Mouse (Mus musculus) kidney, embryonic 14.5 days (tissue): ENCODE measurements around the gene Rita1. TPM values are rescaled to one million over a fixed set of nuclear protein-coding genes. Genes with fewer than 3 reads are reported as not detected.
A peak's percentile ranks its signal among the peaks of the same experiment; 100 is the strongest.

Source experiments
- ATAC-seq: fragments of 200-750 bp; cut with Nextera tagmentation; 2 replicates; pipeline ENCODE4 v1.8.0; 2017; ENCODE audit warnings: moderate number of reproducible peaks, mild to moderate bottlenecking, moderate TSS enrichment, moderate library complexity; ENCODE audit not compliant: low FRiP score, low TSS enrichment
- H3K27ac ChIP-seq: fragments of 300-500 bp; sonication (generic); 2 replicates; pipeline ENCODE4 v1.5.1; 2014; ENCODE audit warnings: low read depth, mild to moderate bottlenecking, low read length, moderate library complexity, mixed read lengths
- H3K27me3 ChIP-seq: fragments of 300-500 bp; sonication (generic); 2 replicates; pipeline ENCODE4 v1.6.1; 2014; ENCODE audit warnings: mild to moderate bottlenecking, low read length; ENCODE audit not compliant: control insufficient read depth, insufficient read depth
- H3K36me3 ChIP-seq: fragments of 300-500 bp; sonication (generic); 2 replicates; pipeline ENCODE4 v1.6.1; 2014; ENCODE audit warnings: low read length, mixed read lengths; ENCODE audit not compliant: control insufficient read depth, insufficient read depth
- H3K4me1 ChIP-seq: fragments of 300-500 bp; sonication (generic); 2 replicates; pipeline ENCODE4 v1.6.1; 2014; ENCODE audit warnings: low read length, mixed read lengths; ENCODE audit not compliant: control insufficient read depth, insufficient read depth
- H3K4me2 ChIP-seq: fragments of 300-500 bp; sonication (generic); replicated peaks from 2 replicates; pipeline ENCODE4 v1.6.1; 2014; ENCODE audit warnings: low read depth, mild to moderate bottlenecking, low read length
- H3K4me3 ChIP-seq: fragments of 300-500 bp; sonication (generic); 2 replicates; pipeline ENCODE4 v1.5.1; 2014; ENCODE audit warnings: mild to moderate bottlenecking, low read length
- H3K9ac ChIP-seq: fragments of 300-500 bp; sonication (generic); 2 replicates; pipeline ENCODE4 v1.6.1; 2014; ENCODE audit warnings: low read depth, mild to moderate bottlenecking, low read length, moderate library complexity
- H3K9me3 ChIP-seq: fragments of 300-500 bp; sonication (generic); 2 replicates; pipeline ENCODE4 v1.6.1; 2016; ENCODE audit warnings: low read length; ENCODE audit not compliant: control insufficient read depth
- WGBS: fragments of 180-500 bp; shearing (Covaris S2); extraction: QIAGEN DNeasy Blood & Tissue Kit; methylation state at CpG from one replicate; pipeline ENCODE4 v1.1.7; 2014; 5-methylcytosine and 5-hydroxymethylcytosine counted together
- polyA plus RNA-seq: library from polyadenylated mRNA; unstranded; fragments of >200 nt; fragmentation: Nextera tagmentation; extraction: Ambion mirVana; gene quantifications from 2 replicates; pipeline ENCODE4 v1.2.1, GENCODE M21; 2014

Gene Rita1
- polyA plus RNA-seq, 1 experiment from 2014 or later, result 10.4 TPM

- H3K4me1 ChIP-seq, result peaks cover 24% of the 10 kb centered on the region
- WGBS, result 9% methylated on average over 17 of the region's 17 CpGs
- peak overlapping the region; percentile 55 for H3K4me3 ChIP-seq
- H3K36me3 ChIP-seq, result peaks cover 17% of the 10 kb centered on the region; the same call in 1 of the 2 replicates
- H3K9ac ChIP-seq, result peak overlapping the region; percentile 57; the same call in 1 of the 2 replicates
- ATAC-seq, result no peak
- H3K27ac ChIP-seq, result peak overlapping the region; percentile 56
- H3K27me3 ChIP-seq, result no peaks in the 10 kb centered on the region
- H3K4me2 ChIP-seq, result peak overlapping the region; percentile 78
- H3K9me3 ChIP-seq, result no peaks in the 10 kb centered on the region
Observed at GRCm38 (mm10) chr5:120586741-120587615, 25.4 kb downstream of the Rita1 start.

GRCm38 (mm10) chr5:120584968-120585367 lies 27.4 kb downstream of the Rita1 start:
- no peaks in the 10 kb centered on the region for H3K9me3 ChIP-seq
- no peak overlapping the region for H3K9ac ChIP-seq
- H3K4me2 ChIP-seq, result no peak overlapping the region
- peaks cover 28% of the 10 kb centered on the region for H3K4me1 ChIP-seq
- 42% methylated on average over 15 of the region's 15 CpGs for WGBS
- H3K27ac ChIP-seq, result no peak overlapping the region
- ATAC-seq, result no peak
- no peaks in the 10 kb centered on the region for H3K27me3 ChIP-seq
- H3K36me3 ChIP-seq, result peaks cover 23% of the 10 kb centered on the region; the same call in 1 of the 2 replicates
- no peak overlapping the region for H3K4me3 ChIP-seq

GRCm38 (mm10) chr5:120583511-120583910 lies 28.9 kb downstream of the Rita1 start:
- Histone ChIP-seq H3K4me3 (no peak overlapping the region), H3K36me3 (peaks cover 23% of the 10 kb centered on the region; the same call in 1 of the 2 replicates), H3K9ac (no peak overlapping the region), H3K9me3 (no peaks in the 10 kb centered on the region), H3K27ac (no peak overlapping the region), H3K27me3 (no peaks in the 10 kb centered on the region), H3K4me1 (peaks cover 43% of the 10 kb centered on the region), H3K4me2 (no peak overlapping the region)
- WGBS, result 90% methylated on average over 4 of the region's 4 CpGs
- no peak for ATAC-seq

- no peak overlapping the region for H3K4me2 ChIP-seq
- peaks cover 44% of the 10 kb centered on the region for H3K4me1 ChIP-seq
- H3K27me3 ChIP-seq, result no peaks in the 10 kb centered on the region
- peaks cover 23% of the 10 kb centered on the region; the same call in 1 of the 2 replicates for H3K36me3 ChIP-seq
- no peak overlapping the region for H3K27ac ChIP-seq
- 72% methylated on average over 9 of the region's 9 CpGs for WGBS
- no peak overlapping the region for H3K9ac ChIP-seq
- no peaks in the 10 kb centered on the region for H3K9me3 ChIP-seq
- ATAC-seq, result no peak
- H3K4me3 ChIP-seq, result no peak overlapping the region
Observed at GRCm38 (mm10) chr5:120582002-120582401, 30.4 kb downstream of the Rita1 start.

GRCm38 (mm10) chr5:120579898-120580626 lies 32.3 kb downstream of the Rita1 start:
- 0 out of 2 replicates have a peak, but pooled peaks have one; percentile 8 for ATAC-seq
- Histone ChIP-seq H3K36me3 (peaks cover 23% of the 10 kb centered on the region; the same call in 1 of the 2 replicates), H3K9me3 (no peaks in the 10 kb centered on the region), H3K4me3 (no peak overlapping the region), H3K4me1 (peaks cover 32% of the 10 kb centered on the region), H3K27ac (peak overlapping the region; percentile 93; the same call in 1 of the 2 replicates), H3K9ac (peak overlapping the region; percentile 28; the same call in 1 of the 2 replicates), H3K27me3 (no peaks in the 10 kb centered on the region), H3K4me2 (peak overlapping the region; percentile 15; the same call in 1 of the 2 replicates)
- 72% methylated on average over 26 of the region's 26 CpGs for WGBS

GRCm38 (mm10) chr5:120579211-120579897 lies 33.0 kb downstream of the Rita1 start:
- no peak overlapping the region for H3K4me3 ChIP-seq
- H3K36me3 ChIP-seq, result peaks cover 22% of the 10 kb centered on the region; the same call in 1 of the 2 replicates
- H3K27me3 ChIP-seq, result no peaks in the 10 kb centered on the region
- peak; percentile 70 for ATAC-seq
- no peaks in the 10 kb centered on the region for H3K9me3 ChIP-seq
- no peak overlapping the region for H3K9ac ChIP-seq
- peak overlapping the region; percentile 93 for H3K27ac ChIP-seq
- peaks cover 32% of the 10 kb centered on the region for H3K4me1 ChIP-seq
- 11% methylated on average over 26 of the region's 26 CpGs for WGBS
- peak overlapping the region; percentile 31 for H3K4me2 ChIP-seq

GRCm38 (mm10) chr5:120578504-120579081 lies 33.8 kb downstream of the Rita1 start:
- Histone ChIP-seq H3K4me3 (no peak overlapping the region), H3K36me3 (peaks cover 15% of the 10 kb centered on the region; the same call in 1 of the 2 replicates), H3K4me1 (peaks cover 32% of the 10 kb centered on the region), H3K27ac (peak overlapping the region; percentile 93), H3K27me3 (no peaks in the 10 kb centered on the region), H3K4me2 (peak overlapping the region; percentile 31), H3K9me3 (no peaks in the 10 kb centered on the region), H3K9ac (no peak overlapping the region)
- ATAC-seq, result peak; percentile 71
- 19% methylated on average over 12 of the region's 12 CpGs for WGBS

GRCm38 (mm10) chr5:120577935-120578441 lies 34.4 kb downstream of the Rita1 start:
- H3K4me3 ChIP-seq, result no peak overlapping the region
- peaks cover 10% of the 10 kb centered on the region; the same call in 1 of the 2 replicates for H3K36me3 ChIP-seq
- 0 out of 2 replicates have a peak, but pooled peaks have one; percentile 11 for ATAC-seq
- H3K9me3 ChIP-seq, result no peaks in the 10 kb centered on the region
- no peak overlapping the region for H3K4me2 ChIP-seq
- H3K4me1 ChIP-seq, result peaks cover 32% of the 10 kb centered on the region
- WGBS, result 33% methylated on average over 10 of the region's 10 CpGs
- H3K9ac ChIP-seq, result no peak overlapping the region
- H3K27me3 ChIP-seq, result no peaks in the 10 kb centered on the region
- peak overlapping the region; percentile 93 for H3K27ac ChIP-seq
